Mouse (Mus musculus): ENCODE measurements at regions not wholly inside any gene's neighbourhood (a gene's known extent, or its start where the extent isn't known, plus 50 kb on each side); places are given as distances from the start of the nearest gene placed in this dataset.

DNA sequence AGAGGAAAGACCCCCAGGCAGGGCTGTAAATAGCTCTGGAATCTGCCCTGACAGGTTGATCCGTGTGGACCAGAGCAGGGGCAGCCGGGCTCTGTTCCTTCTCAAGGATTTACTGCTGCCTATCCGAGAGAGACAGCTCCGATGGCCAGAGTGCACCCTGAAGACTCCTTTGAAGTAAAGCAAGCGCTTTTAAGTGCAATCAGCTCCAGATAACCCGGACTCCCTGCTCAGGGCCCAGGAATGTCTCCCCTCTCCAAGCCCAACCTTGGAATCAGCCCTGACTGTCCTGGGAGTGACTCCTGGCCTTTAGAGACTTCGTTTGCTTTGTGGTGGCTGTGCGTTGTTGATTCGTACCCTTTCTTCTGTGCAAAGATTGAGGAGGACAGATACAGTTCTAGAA lies 73.2 kb upstream of the Podxl start:
- Histone ChIP-seq H3K36me3 (no peaks in the 10 kb centered on the region), H3K4me1 (peaks cover 15% of the 10 kb centered on the region), H3K4me3 (no peak overlapping the region; the same call in 1 of the 2 replicates), H3K27me3 (ENCODE audit: low read depth, poor library complexity, severe bottlenecking) (peaks cover 24% of the 10 kb centered on the region), H3K27ac (0 out of 2 replicates have a peak overlapping the region, but pooled peaks have one; percentile 8), H3K9me3 (replicated peaks) (no peaks in the 10 kb centered on the region)
- DNase-seq (ENCODE audit: low spot score) = no peak
- 2% methylated on average over 9 of the region's 9 CpGs for WGBS

GRCm38 (mm10) chr6:31632485-31632884 lies 68.7 kb upstream of the Podxl start:
- no peak overlapping the region for H3K27ac ChIP-seq
- no peaks in the 10 kb centered on the region for H3K9me3 ChIP-seq (replicated peaks)
- no peaks in the 10 kb centered on the region for H3K36me3 ChIP-seq
- peaks cover 9% of the 10 kb centered on the region for H3K4me1 ChIP-seq
- H3K4me3 ChIP-seq = no peak overlapping the region
- no peak for DNase-seq (ENCODE audit: low spot score)
- H3K27me3 ChIP-seq (ENCODE audit: low read depth, poor library complexity, severe bottlenecking) = peaks cover 11% of the 10 kb centered on the region; the same call in 1 of the 2 replicates
- WGBS = 72% methylated on average over 10 of the region's 10 CpGs

- Histone ChIP-seq H3K27me3 (ENCODE audit: low read depth, poor library complexity, severe bottlenecking) (no peaks in the 10 kb centered on the region), H3K4me3 (no peak overlapping the region), H3K9me3 (replicated peaks) (no peaks in the 10 kb centered on the region), H3K36me3 (no peaks in the 10 kb centered on the region), H3K27ac (no peak overlapping the region), H3K4me1 (no peaks in the 10 kb centered on the region)
- 41% methylated on average over 4 of the region's 4 CpGs for WGBS
- DNase-seq (ENCODE audit: low spot score) = no peak
Observed at GRCm38 (mm10) chr6:31630009-31630408, 66.2 kb upstream of the Podxl start.

GRCm38 (mm10) chr6:31627912-31628311 lies 64.1 kb upstream of the Podxl start:
- H3K9me3 ChIP-seq (replicated peaks) = no peaks in the 10 kb centered on the region
- no peak for DNase-seq (ENCODE audit: low spot score)

DNA sequence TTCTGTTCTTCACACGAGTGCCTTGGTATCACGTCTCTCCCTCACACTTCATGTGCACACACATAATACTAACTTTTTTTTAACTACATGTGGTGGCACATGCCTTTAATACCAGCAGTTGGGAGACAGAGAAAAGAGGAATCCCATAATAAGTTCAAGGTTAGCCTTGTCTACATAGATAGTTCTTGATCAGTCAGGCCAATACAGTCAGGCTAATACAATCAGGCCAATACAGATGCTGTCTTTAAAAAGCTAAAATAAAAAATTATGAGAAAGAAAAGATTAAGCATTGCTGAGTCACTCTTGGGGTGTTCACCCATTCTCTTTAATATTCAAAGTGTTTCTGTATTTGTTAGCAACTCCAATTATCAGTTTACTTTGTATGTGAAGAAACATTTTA lies 61.3 kb upstream of the Podxl start:
- DNase-seq (ENCODE audit: low spot score) = no peak
- no peaks in the 10 kb centered on the region for H3K36me3 ChIP-seq
- H3K4me3 ChIP-seq = no peak overlapping the region
- 82% methylated on average over 2 of the region's 2 CpGs for WGBS
- H3K27me3 ChIP-seq (ENCODE audit: low read depth, poor library complexity, severe bottlenecking) = no peaks in the 10 kb centered on the region
- H3K4me1 ChIP-seq = no peaks in the 10 kb centered on the region
- no peak overlapping the region for H3K27ac ChIP-seq
- H3K9me3 ChIP-seq (replicated peaks) = no peaks in the 10 kb centered on the region

More at GRCm38 (mm10) chr6:31627912-31628311, 64.1 kb upstream of the Podxl start:
- Histone ChIP-seq H3K36me3 (no peaks in the 10 kb centered on the region), H3K4me1 (no peaks in the 10 kb centered on the region), H3K27me3 (ENCODE audit: low read depth, poor library complexity, severe bottlenecking) (no peaks in the 10 kb centered on the region), H3K4me3 (no peak overlapping the region), H3K27ac (no peak overlapping the region)
- 95% methylated on average over 3 of the region's 3 CpGs for WGBS

- no peaks in the 10 kb centered on the region for H3K4me1 ChIP-seq
- DNase-seq (ENCODE audit: low spot score) = no peak
- 84% methylated on average over 10 of the region's 10 CpGs for WGBS
- H3K36me3 ChIP-seq = no peaks in the 10 kb centered on the region
- no peaks in the 10 kb centered on the region for H3K9me3 ChIP-seq (replicated peaks)
- no peak overlapping the region for H3K4me3 ChIP-seq
- no peaks in the 10 kb centered on the region for H3K27me3 ChIP-seq (ENCODE audit: low read depth, poor library complexity, severe bottlenecking)
- H3K27ac ChIP-seq = no peak overlapping the region
Observed at GRCm38 (mm10) chr6:31624374-31624773, 60.6 kb upstream of the Podxl start.

GRCm38 (mm10) chr6:31621023-31621422 lies 57.2 kb upstream of the Podxl start:
- DNase-seq (ENCODE audit: low spot score) = no peak
- no peak overlapping the region for H3K4me3 ChIP-seq
- no peaks in the 10 kb centered on the region for H3K4me1 ChIP-seq
- H3K9me3 ChIP-seq (replicated peaks) = no peaks in the 10 kb centered on the region
- WGBS = 84% methylated on average over 6 of the region's 6 CpGs
- H3K36me3 ChIP-seq = no peaks in the 10 kb centered on the region
- H3K27me3 ChIP-seq (ENCODE audit: low read depth, poor library complexity, severe bottlenecking) = no peaks in the 10 kb centered on the region
- no peak overlapping the region for H3K27ac ChIP-seq

- 90% methylated on average over 2 of the region's 2 CpGs for WGBS
- Histone ChIP-seq H3K4me3 (no peak overlapping the region), H3K4me1 (peaks cover 5% of the 10 kb centered on the region), H3K27ac (no peak overlapping the region), H3K36me3 (no peaks in the 10 kb centered on the region), H3K27me3 (ENCODE audit: low read depth, poor library complexity, severe bottlenecking) (no peaks in the 10 kb centered on the region), H3K9me3 (replicated peaks) (no peaks in the 10 kb centered on the region)
- DNase-seq (ENCODE audit: low spot score) = no peak
Observed at GRCm38 (mm10) chr6:31618852-31619251, 55.1 kb upstream of the Podxl start.

- Histone ChIP-seq H3K36me3 (no peaks in the 10 kb centered on the region), H3K4me1 (peaks cover 9% of the 10 kb centered on the region), H3K9me3 (replicated peaks) (no peaks in the 10 kb centered on the region), H3K27me3 (ENCODE audit: low read depth, poor library complexity, severe bottlenecking) (no peaks in the 10 kb centered on the region), H3K27ac (no peak overlapping the region), H3K4me3 (no peak overlapping the region)
- WGBS = 77% methylated on average over 8 of the region's 8 CpGs
- DNase-seq (ENCODE audit: low spot score) = no peak
Observed at GRCm38 (mm10) chr6:31617341-31617740, 53.6 kb upstream of the Podxl start.

DNA sequence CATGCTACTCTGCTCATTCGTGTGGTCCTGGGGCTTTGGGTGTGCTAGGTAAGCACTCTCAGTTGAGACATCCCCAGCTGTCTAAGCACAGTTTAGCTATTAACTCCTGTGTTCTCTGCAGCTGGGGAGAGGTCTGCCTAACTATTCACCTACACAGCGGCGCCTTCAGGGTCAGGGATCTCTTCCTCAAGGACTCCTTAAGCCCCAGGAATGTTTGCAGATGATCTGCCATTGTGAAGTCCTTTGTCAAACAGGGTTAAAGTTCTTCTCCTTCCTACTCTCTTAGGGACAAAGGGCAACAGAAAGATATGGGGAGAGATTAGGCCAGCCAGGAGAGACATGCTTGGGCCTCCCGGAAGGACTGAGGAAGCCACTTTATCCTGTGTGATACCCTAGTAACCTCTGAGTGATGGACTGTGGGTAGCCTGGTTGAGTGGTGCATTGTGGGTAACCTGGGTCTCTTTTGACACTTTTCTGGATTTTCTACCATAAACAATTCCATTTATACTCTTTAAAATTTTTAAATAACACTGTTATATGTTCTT lies 51.7 kb upstream of the Podxl start:
- H3K36me3 ChIP-seq = no peaks in the 10 kb centered on the region
- no peak for DNase-seq (ENCODE audit: low spot score)
- H3K27me3 ChIP-seq (ENCODE audit: low read depth, poor library complexity, severe bottlenecking) = no peaks in the 10 kb centered on the region
- H3K9me3 ChIP-seq (replicated peaks) = no peaks in the 10 kb centered on the region
- H3K27ac ChIP-seq = no peak overlapping the region
- no peak overlapping the region for H3K4me3 ChIP-seq
- peaks cover 9% of the 10 kb centered on the region for H3K4me1 ChIP-seq
- WGBS = 88% methylated on average over 4 of the region's 4 CpGs

- Histone ChIP-seq H3K27me3 (ENCODE audit: low read depth, poor library complexity, severe bottlenecking) (no peaks in the 10 kb centered on the region), H3K4me1 (peaks cover 9% of the 10 kb centered on the region), H3K4me3 (no peak overlapping the region), H3K36me3 (no peaks in the 10 kb centered on the region), H3K9me3 (replicated peaks) (no peaks in the 10 kb centered on the region), H3K27ac (no peak overlapping the region; the same call in 1 of the 2 replicates)
- 88% methylated on average over 4 of the region's 4 CpGs for WGBS
- DNase-seq (ENCODE audit: low spot score) = no peak
Observed at GRCm38 (mm10) chr6:31614563-31614962, 50.8 kb upstream of the Podxl start.

GRCm38 (mm10) chr6:31613590-31614319 lies 50.0 kb upstream of the Podxl start:
- no peak for DNase-seq (ENCODE audit: low spot score)
- Histone ChIP-seq H3K9me3 (replicated peaks) (no peaks in the 10 kb centered on the region), H3K4me3 (no peak overlapping the region), H3K27me3 (ENCODE audit: low read depth, poor library complexity, severe bottlenecking) (no peaks in the 10 kb centered on the region), H3K27ac (no peak overlapping the region), H3K36me3 (no peaks in the 10 kb centered on the region), H3K4me1 (peaks cover 9% of the 10 kb centered on the region)
- 53% methylated on average over 13 of the region's 13 CpGs for WGBS
